Mouse (Mus musculus) small intestine, adult 2 months (tissue): ENCODE results near the gene Itsn1.

Experiments used
- CTCF ChIP-seq: fragments of 200-500 bp; IDR thresholded peaks from 2 replicates; pipeline ENCODE4 v1.5.1; 2012; ENCODE audit warnings: low read depth, mild to moderate bottlenecking, control low read depth, inconsistent platforms, low read length, moderate library complexity, mixed read lengths; ENCODE audit not compliant: insufficient replicate concordance, insufficient read length; ENCODE audit errors: extremely low read depth
- POLR2A ChIP-seq: fragments of 200-500 bp; IDR thresholded peaks from 2 replicates; pipeline ENCODE4 v1.6.1; 2012; ENCODE audit warnings: low read depth, mild to moderate bottlenecking, control low read depth, inconsistent platforms, low read length, moderate library complexity

DNA sequence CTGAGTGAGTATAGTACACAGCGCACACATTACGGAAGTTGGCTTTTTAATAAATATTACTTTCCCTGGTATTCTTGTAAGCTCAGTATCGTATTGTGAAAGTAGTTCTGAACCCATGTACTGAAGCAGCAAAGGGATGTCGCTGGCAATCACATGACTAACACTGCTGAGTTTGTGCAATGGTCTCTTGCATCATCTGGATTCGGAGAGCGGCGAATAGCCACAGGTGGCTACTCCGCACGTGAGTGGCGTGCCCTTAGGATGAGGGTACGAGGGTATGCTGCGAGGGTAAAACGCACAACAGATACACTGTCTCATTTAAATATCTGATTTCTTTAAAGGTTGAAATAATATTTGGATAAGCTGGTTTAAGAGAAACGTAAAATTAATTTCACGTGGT is 1.6 kb upstream of the Itsn1 start:
- TF ChIP-seq CTCF = no peak
- no peak for TF ChIP-seq POLR2A
